Mouse (Mus musculus) embryonic facial prominence, embryonic 15.5 days (tissue): ENCODE results near the gene Lefty2. TPM values are rescaled to one million over a fixed set of nuclear protein-coding genes. Genes with fewer than 3 reads are reported as not detected.

Experiments used
- ATAC-seq: fragments of 200-750 bp; cut with Nextera tagmentation; 2 replicates; pipeline ENCODE4 v1.8.0; 2017; ENCODE audit warnings: low read depth, moderate TSS enrichment; ENCODE audit not compliant: insufficient number of reproducible peaks, low FRiP score, low TSS enrichment
- H3K27ac ChIP-seq: fragments of 300-500 bp; sonication (generic); replicated peaks from 2 replicates; pipeline ENCODE4 v1.5.1; 2015; ENCODE audit warnings: mild to moderate bottlenecking, inconsistent platforms
- H3K27me3 ChIP-seq: fragments of 300-500 bp; sonication (generic); 2 replicates; pipeline ENCODE4 v1.6.1; 2015; ENCODE audit warnings: inconsistent platforms
- H3K36me3 ChIP-seq: fragments of 300-500 bp; sonication (generic); 2 replicates; pipeline ENCODE4 v1.6.1; 2015; ENCODE audit warnings: mild to moderate bottlenecking, inconsistent platforms
- H3K4me1 ChIP-seq: fragments of 300-500 bp; sonication (generic); 2 replicates; pipeline ENCODE4 v1.6.1; 2015; ENCODE audit warnings: inconsistent platforms
- H3K4me2 ChIP-seq: fragments of 300-500 bp; sonication (generic); replicated peaks from 2 replicates; pipeline ENCODE4 v1.6.1; 2015; ENCODE audit warnings: mild to moderate bottlenecking, inconsistent platforms
- H3K4me3 ChIP-seq: fragments of 300-500 bp; sonication (generic); replicated peaks from 2 replicates; pipeline ENCODE4 v1.5.1; 2015; ENCODE audit warnings: mild to moderate bottlenecking, inconsistent platforms
- H3K9ac ChIP-seq: fragments of 300-500 bp; sonication (generic); 2 replicates; pipeline ENCODE4 v1.6.1; 2015; ENCODE audit warnings: inconsistent platforms
- H3K9me3 ChIP-seq: fragments of 300-500 bp; sonication (generic); replicated peaks from 2 replicates; pipeline ENCODE4 v1.6.1; 2016; ENCODE audit warnings: inconsistent platforms
- WGBS: fragments of 180-500 bp; shearing (Covaris S2); methylation state at CpG from one replicate; pipeline ENCODE4 v1.1.7; 2015; 5-methylcytosine and 5-hydroxymethylcytosine counted together
- polyA plus RNA-seq: library from polyadenylated mRNA; unstranded; fragments of >200 nt; fragmentation: Nextera tagmentation; extraction: Ambion mirVana; gene quantifications from 2 replicates; pipeline ENCODE4 v1.2.1, GENCODE M21; 2015

Lefty2 gene
- polyA plus RNA-seq, 1 experiment from 2014 or later: 0.24 TPM

DNA sequence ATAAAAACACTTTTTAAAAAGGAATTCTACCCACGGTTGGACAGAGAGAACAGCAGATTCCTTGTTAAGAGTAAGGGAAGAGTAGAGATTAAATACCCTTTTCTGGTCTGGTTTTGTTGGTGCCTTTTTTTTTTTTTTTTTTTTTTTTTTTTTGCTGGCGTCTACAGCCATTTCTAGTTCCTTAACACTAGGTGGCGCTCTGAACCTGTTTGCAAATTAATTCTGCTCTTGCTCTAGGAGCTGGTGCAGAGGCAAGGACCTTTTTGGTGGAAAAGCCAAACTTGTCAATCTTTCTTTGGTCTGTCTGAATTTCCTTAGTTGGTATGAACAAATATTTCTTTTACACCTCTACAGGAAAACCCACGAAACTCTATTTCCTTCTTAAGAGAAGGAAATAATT lies 8.2 kb downstream of the Lefty2 start:
- WGBS: 0% methylated on average over 4 of the region's 4 CpGs

DNA sequence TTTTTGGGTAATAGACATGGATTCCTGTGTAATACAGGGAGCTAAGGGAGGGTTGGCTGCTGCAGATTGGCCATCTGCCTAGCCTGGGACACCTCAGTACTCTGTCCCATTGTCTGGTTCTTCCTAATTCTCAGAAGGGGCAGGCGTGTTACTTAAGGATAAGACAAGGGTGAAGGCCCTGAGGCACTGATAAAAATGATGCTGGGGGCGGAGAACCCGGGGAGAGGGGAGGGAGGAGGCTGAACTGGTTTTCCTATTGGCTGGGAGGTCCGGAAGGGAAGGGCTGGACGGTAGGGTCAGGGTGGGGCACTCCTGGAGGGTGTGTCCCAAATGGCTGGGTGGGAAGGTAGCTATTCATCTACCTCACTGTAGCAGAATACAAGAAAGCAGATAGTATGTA lies 10.0 kb downstream of the Lefty2 start:
- WGBS: 28% methylated on average over 5 of the region's 5 CpGs
- Histone ChIP-seq H3K9me3 (no peaks in the 10 kb centered on the region), H3K27me3 (peaks cover 3% of the 10 kb centered on the region; the same call in 1 of the 2 replicates), H3K9ac (no peak overlapping the region), H3K4me3 (no peak overlapping the region), H3K27ac (no peak overlapping the region), H3K36me3 (peaks cover 22% of the 10 kb centered on the region), H3K4me1 (peaks cover 15% of the 10 kb centered on the region), H3K4me2 (no peak overlapping the region)
- no peak for ATAC-seq

More for the DNA sequence above, 8.2 kb downstream of the Lefty2 start:
- peaks cover 11% of the 10 kb centered on the region for H3K27me3 ChIP-seq
- no peak overlapping the region for H3K4me2 ChIP-seq
- peaks cover 5% of the 10 kb centered on the region; the same call in 1 of the 2 replicates for H3K36me3 ChIP-seq
- H3K4me3 ChIP-seq: no peak overlapping the region
- H3K4me1 ChIP-seq: peaks cover 15% of the 10 kb centered on the region
- ATAC-seq: no peak
- H3K9ac ChIP-seq: no peak overlapping the region
- no peak overlapping the region for H3K27ac ChIP-seq
- H3K9me3 ChIP-seq: no peaks in the 10 kb centered on the region

GRCm38 (mm10) chr1:180903666-180904038 lies 10.7 kb downstream of the Lefty2 start:
- Histone ChIP-seq H3K4me1 (peaks cover 15% of the 10 kb centered on the region), H3K27me3 (no peaks in the 10 kb centered on the region), H3K27ac (peak overlapping the region; percentile 91), H3K4me2 (peak overlapping the region; percentile 77), H3K36me3 (peaks cover 24% of the 10 kb centered on the region), H3K9ac (0 out of 2 replicates have a peak overlapping the region, but pooled peaks have one; percentile 15), H3K4me3 (peak overlapping the region; percentile 83), H3K9me3 (no peaks in the 10 kb centered on the region)
- ATAC-seq: no peak
- 33% methylated on average over 10 of the region's 10 CpGs for WGBS

DNA sequence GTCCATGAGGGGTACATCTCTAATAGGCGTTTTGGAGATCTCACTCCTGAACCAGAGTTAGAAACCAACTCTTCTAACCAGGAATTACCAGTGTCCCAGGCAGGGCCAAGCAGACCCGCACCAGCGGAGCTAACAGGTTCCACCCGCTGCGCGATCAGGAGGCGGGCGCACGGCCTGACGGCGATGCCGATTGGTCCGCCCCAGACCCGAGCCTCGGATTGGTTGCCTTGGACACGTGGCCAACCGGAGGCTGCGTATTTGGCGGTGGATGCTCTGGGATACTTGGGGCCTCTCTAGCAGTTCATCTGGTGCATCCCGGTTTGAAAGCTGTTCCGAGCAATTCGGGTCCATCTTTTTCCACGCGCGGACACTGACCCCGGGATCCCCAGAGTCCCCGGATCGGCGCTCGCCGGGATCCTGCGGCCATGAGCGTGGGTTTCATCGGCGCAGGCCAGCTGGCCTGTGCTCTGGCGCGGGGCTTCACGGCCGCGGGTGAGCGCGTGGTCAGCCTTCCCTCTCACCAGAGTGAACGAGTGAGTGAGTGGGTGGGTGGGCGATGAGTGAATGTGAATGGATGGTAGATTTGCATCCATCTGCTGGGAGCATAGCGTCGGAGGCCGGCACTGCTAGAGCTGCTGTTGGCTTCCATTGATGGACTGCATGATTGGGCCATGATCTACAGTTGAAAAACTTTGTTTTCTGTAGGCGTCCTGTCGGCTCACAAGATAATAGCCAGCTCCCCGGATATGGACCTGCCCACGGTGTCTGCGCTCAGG lies 11.3 kb downstream of the Lefty2 start, which contains the start of gene Pycr2:
Gene Pycr2 (plus strand): TSS at position 255 of the 776 bp plus-strand sequence.
- Histone ChIP-seq H3K9me3 (no peaks in the 10 kb centered on the region), H3K4me3 (peak within 1 kb of the TSS; percentile 83), H3K4me2 (peak within 1 kb of the TSS; percentile 77), H3K27ac (peak within 1 kb of the TSS; percentile 91), H3K27me3 (no peaks in the 10 kb centered on the region), H3K9ac (peak within 1 kb of the TSS; percentile 95), H3K36me3 (peaks cover 24% of the 10 kb centered on the region), H3K4me1 (peaks cover 15% of the 10 kb centered on the region)
- ATAC-seq: peak; percentile 97
- under 1% methylated on average over 52 of the region's 52 CpGs for WGBS

DNA sequence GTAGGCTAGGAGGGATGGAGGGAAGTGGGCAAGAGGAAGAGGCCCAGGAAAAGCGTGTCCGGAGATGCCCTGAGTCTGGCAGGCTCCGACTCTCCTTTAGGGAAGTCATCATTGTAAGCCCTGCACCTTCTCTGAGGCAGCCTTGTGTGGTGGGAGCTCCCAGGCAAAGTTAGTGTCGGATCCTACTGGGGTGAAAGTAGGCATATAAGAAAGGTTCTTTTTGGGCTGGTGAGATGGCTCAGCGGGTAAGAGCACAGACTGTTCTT lies 11.8 kb downstream of the Lefty2 start:
- Histone ChIP-seq H3K4me3 (peak overlapping the region; percentile 83), H3K4me2 (peak overlapping the region; percentile 77), H3K9ac (peak overlapping the region; percentile 95), H3K36me3 (peaks cover 24% of the 10 kb centered on the region), H3K9me3 (no peaks in the 10 kb centered on the region), H3K27ac (peak overlapping the region; percentile 91), H3K27me3 (no peaks in the 10 kb centered on the region), H3K4me1 (peaks cover 15% of the 10 kb centered on the region)
- WGBS: 3% methylated on average over 5 of the region's 5 CpGs
- ATAC-seq: peak; percentile 7; the same call in 1 of the 2 replicates

- H3K9ac ChIP-seq: 0 out of 2 replicates have a peak overlapping the region, but pooled peaks have one; percentile 95
- ATAC-seq: no peak
- peaks cover 24% of the 10 kb centered on the region for H3K36me3 ChIP-seq
- peak overlapping the region; percentile 83 for H3K4me3 ChIP-seq
- no peak overlapping the region for H3K27ac ChIP-seq
- 59% methylated on average over 6 of the region's 6 CpGs for WGBS
- H3K27me3 ChIP-seq: no peaks in the 10 kb centered on the region
- peak overlapping the region; percentile 77 for H3K4me2 ChIP-seq
- peaks cover 15% of the 10 kb centered on the region for H3K4me1 ChIP-seq
- no peaks in the 10 kb centered on the region for H3K9me3 ChIP-seq
Measured at GRCm38 (mm10) chr1:180905307-180905706, 12.4 kb downstream of the Lefty2 start.

GRCm38 (mm10) chr1:180905876-180906275 lies 13.0 kb downstream of the Lefty2 start:
- H3K36me3 ChIP-seq: peaks cover 24% of the 10 kb centered on the region
- H3K9me3 ChIP-seq: no peaks in the 10 kb centered on the region
- no peak overlapping the region for H3K27ac ChIP-seq
- WGBS: 96% methylated on average over 17 of the region's 17 CpGs
- H3K9ac ChIP-seq: 0 out of 2 replicates have a peak overlapping the region, but pooled peaks have one; percentile 95
- no peak for ATAC-seq
- H3K27me3 ChIP-seq: no peaks in the 10 kb centered on the region
- no peak overlapping the region for H3K4me3 ChIP-seq
- peaks cover 15% of the 10 kb centered on the region for H3K4me1 ChIP-seq
- no peak overlapping the region for H3K4me2 ChIP-seq

DNA sequence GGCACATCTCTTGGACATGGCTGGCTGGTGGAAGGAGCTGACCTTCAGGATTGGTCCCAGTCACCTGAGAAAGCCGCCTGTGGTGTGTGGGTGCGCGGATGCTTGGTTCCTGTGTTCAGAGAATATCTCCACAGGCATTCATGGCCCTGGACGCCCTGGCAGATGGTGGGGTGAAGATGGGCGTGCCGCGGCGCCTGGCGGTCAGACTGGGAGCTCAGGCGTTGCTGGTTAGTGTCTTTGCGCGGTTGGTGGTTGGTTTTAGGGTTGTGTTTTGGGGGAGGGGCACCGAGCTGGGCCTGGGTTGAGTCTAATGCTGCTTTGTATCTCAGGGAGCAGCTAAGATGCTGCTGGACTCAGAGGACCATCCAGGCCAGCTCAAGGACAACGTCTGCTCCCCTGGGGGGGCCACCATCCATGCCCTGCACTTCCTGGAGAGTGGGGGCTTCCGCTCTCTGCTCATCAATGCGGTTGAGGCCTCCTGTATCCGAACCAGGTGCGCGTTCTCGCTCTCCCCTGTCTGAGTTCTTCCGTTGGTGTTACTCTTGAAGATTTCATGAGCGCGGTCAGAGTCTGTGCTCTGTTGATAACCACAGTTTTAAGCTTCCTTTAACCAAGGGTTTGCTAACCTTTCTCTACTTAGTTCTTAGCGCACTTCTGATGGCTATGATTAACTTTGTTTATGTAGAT lies 13.7 kb downstream of the Lefty2 start:
- H3K27me3 ChIP-seq: no peaks in the 10 kb centered on the region
- H3K9me3 ChIP-seq: no peaks in the 10 kb centered on the region
- WGBS: 93% methylated on average over 24 of the region's 24 CpGs
- H3K36me3 ChIP-seq: peaks cover 24% of the 10 kb centered on the region
- H3K9ac ChIP-seq: no peak overlapping the region
- peaks cover 18% of the 10 kb centered on the region for H3K4me1 ChIP-seq
- no peak overlapping the region for H3K4me3 ChIP-seq
- H3K27ac ChIP-seq: no peak overlapping the region
- no peak for ATAC-seq
- no peak overlapping the region for H3K4me2 ChIP-seq

- peak overlapping the region; percentile 36 for H3K4me2 ChIP-seq
- no peaks in the 10 kb centered on the region for H3K27me3 ChIP-seq
- H3K9ac ChIP-seq: no peak overlapping the region
- no peak for ATAC-seq
- 46% methylated on average over 8 of the region's 8 CpGs for WGBS
- H3K4me1 ChIP-seq: peaks cover 17% of the 10 kb centered on the region
- H3K9me3 ChIP-seq: no peaks in the 10 kb centered on the region
- no peak overlapping the region for H3K27ac ChIP-seq
- H3K36me3 ChIP-seq: peaks cover 19% of the 10 kb centered on the region
- no peak overlapping the region for H3K4me3 ChIP-seq
Measured at GRCm38 (mm10) chr1:180911138-180911537, 18.2 kb downstream of the Lefty2 start.

- 41% methylated on average over 20 of the region's 20 CpGs for WGBS
- H3K4me1 ChIP-seq: peaks cover 17% of the 10 kb centered on the region
- no peak overlapping the region for H3K9ac ChIP-seq
- H3K36me3 ChIP-seq: peaks cover 13% of the 10 kb centered on the region
- no peaks in the 10 kb centered on the region for H3K27me3 ChIP-seq
- H3K9me3 ChIP-seq: no peaks in the 10 kb centered on the region
- H3K4me3 ChIP-seq: no peak overlapping the region; the same call in 1 of the 2 replicates
- H3K27ac ChIP-seq: no peak overlapping the region
- H3K4me2 ChIP-seq: peak overlapping the region; percentile 36
- 0 out of 2 replicates have a peak, but pooled peaks have one; percentile 26 for ATAC-seq
Measured at GRCm38 (mm10) chr1:180911653-180912287, 18.9 kb downstream of the Lefty2 start.

GRCm38 (mm10) chr1:180912792-180913191 lies 19.9 kb downstream of the Lefty2 start:
- H3K36me3 ChIP-seq: peaks cover 3% of the 10 kb centered on the region
- H3K4me3 ChIP-seq: no peak overlapping the region
- no peak overlapping the region for H3K4me2 ChIP-seq
- H3K4me1 ChIP-seq: peaks cover 17% of the 10 kb centered on the region
- no peak overlapping the region for H3K27ac ChIP-seq
- 78% methylated on average over 5 of the region's 5 CpGs for WGBS
- H3K27me3 ChIP-seq: no peaks in the 10 kb centered on the region
- no peak overlapping the region for H3K9ac ChIP-seq
- no peak for ATAC-seq
- H3K9me3 ChIP-seq: no peaks in the 10 kb centered on the region
